Mouse (Mus musculus) MEL (cell line): Measurements from ENCODE around the gene Padi2. TPM values are rescaled to one million over a fixed set of nuclear protein-coding genes. Genes with fewer than 3 reads are reported as not detected.
A peak's percentile ranks its signal among the peaks of the same experiment; 100 is the strongest.

Experiments
- DNase-seq: peaks from one replicate; pipeline ENCODE4 v3.0.0; 2011; ENCODE audit warnings: low read depth, low spot score
- H3K27ac ChIP-seq: 2 replicates; pipeline ENCODE4 v1.5.1; 2012; ENCODE audit warnings: low read depth, mild to moderate bottlenecking, control low read depth, low read length, moderate library complexity; ENCODE audit not compliant: control insufficient read depth
- H3K27me3 ChIP-seq, 2 experiments: fragments of 150-350 bp in 1 of 2; sonication (generic) in 1 of 2; 2 replicates each; pipeline ENCODE4 v1.6.1; 2012; ENCODE audit warnings: low read length in 2 of 2, mild to moderate bottlenecking in 2 of 2, improper control_type of control experiment in 1 of 2, moderate library complexity in 1 of 2; ENCODE audit not compliant: insufficient read depth in 2 of 2, control insufficient read depth in 1 of 2
- H3K36me3 ChIP-seq, 2 experiments: 2 replicates each; pipeline ENCODE4 v1.6.1; 2012 to 2014; ENCODE audit warnings: low read length in 2 of 2, improper control_type of control experiment in 1 of 2, inconsistent platforms in 1 of 2, mild to moderate bottlenecking in 1 of 2; ENCODE audit not compliant: insufficient read depth in 2 of 2, control insufficient read depth in 1 of 2
- H3K4me1 ChIP-seq, 2 experiments: fragments of 150-350 bp in 1 of 2; sonication (generic) in 1 of 2; 2 replicates each; pipeline ENCODE4 v1.6.1; 2012; ENCODE audit warnings: low read length in 2 of 2, improper control_type of control experiment in 1 of 2, mild to moderate bottlenecking in 1 of 2; ENCODE audit not compliant: insufficient read depth in 2 of 2, control insufficient read depth in 1 of 2
- H3K4me3 ChIP-seq, 2 experiments: fragments of 150-350 bp in 1 of 2; sonication (generic) in 1 of 2; 2 replicates each; pipeline ENCODE4 v1.5.1; 2012; ENCODE audit warnings: low read depth in 2 of 2, low read length in 2 of 2, mild to moderate bottlenecking in 2 of 2, moderate library complexity in 2 of 2, control low read depth in 1 of 2, improper control_type of control experiment in 1 of 2; ENCODE audit not compliant: control insufficient read depth in 1 of 2, insufficient read depth in 1 of 2
- H3K79me2 ChIP-seq: 2 replicates; pipeline ENCODE4 v1.6.1; 2012; ENCODE audit warnings: mild to moderate bottlenecking, low read length, moderate library complexity; ENCODE audit not compliant: control insufficient read depth, poor library complexity, insufficient read depth
- H3K9ac ChIP-seq: 2 replicates; pipeline ENCODE4 v1.6.1; 2012; ENCODE audit warnings: low read depth, mild to moderate bottlenecking, control low read depth, low read length, moderate library complexity; ENCODE audit not compliant: control insufficient read depth, poor library complexity, severe bottlenecking
- H3K9me3 ChIP-seq: fragments of 150-350 bp; sonication (generic); replicated peaks from 2 replicates; pipeline ENCODE4 v1.6.1; 2012; ENCODE audit warnings: mild to moderate bottlenecking, low read length, improper control_type of control experiment, moderate library complexity; ENCODE audit not compliant: insufficient read depth
- CHD1 ChIP-seq: IDR thresholded peaks from 2 replicates; pipeline ENCODE4 v1.6.1; 2012; ENCODE audit warnings: low read depth, mild to moderate bottlenecking, inconsistent platforms, low read length, improper control_type of control experiment
- CTCF ChIP-seq, 3 experiments: IDR thresholded peaks in 2 of 3; conservative IDR thresholded peaks in 1 of 3; 2 replicates each; pipeline ENCODE4 v1.5.1; 2011 to 2012; ENCODE audit warnings: low read length in 3 of 3, low read depth in 2 of 3, mild to moderate bottlenecking in 2 of 3, improper control_type of control experiment in 1 of 3, inconsistent platforms in 1 of 3, mixed read lengths in 1 of 3, moderate library complexity in 1 of 3; ENCODE audit not compliant: control insufficient read depth in 1 of 3, insufficient read depth in 1 of 3, poor library complexity in 1 of 3, severe bottlenecking in 1 of 3
- ELF1 ChIP-seq: IDR thresholded peaks from 2 replicates; pipeline ENCODE4 v1.6.1; 2014; ENCODE audit warnings: low read depth, mild to moderate bottlenecking, inconsistent platforms, low read length, improper control_type of control experiment, moderate library complexity
- EP300 ChIP-seq, 2 experiments: IDR thresholded peaks; 2 replicates each; pipeline ENCODE4 v1.6.1; 2011; ENCODE audit warnings: improper control_type of control experiment in 2 of 2, low read length in 2 of 2, low read depth in 1 of 2, mild to moderate bottlenecking in 1 of 2
- ETS1 ChIP-seq: IDR thresholded peaks from 2 replicates; pipeline ENCODE4 v1.6.1; 2012; ENCODE audit warnings: low read depth, mild to moderate bottlenecking, inconsistent platforms, low read length, improper control_type of control experiment, moderate library complexity
- HCFC1 ChIP-seq: IDR thresholded peaks from 2 replicates; pipeline ENCODE4 v1.6.1; 2012; ENCODE audit warnings: low read depth, mild to moderate bottlenecking, inconsistent platforms, low read length, improper control_type of control experiment, moderate library complexity
- JUND ChIP-seq: IDR thresholded peaks from 2 replicates; pipeline ENCODE4 v1.6.1; 2011; ENCODE audit warnings: low read depth, mild to moderate bottlenecking, improper control_type of control experiment, low read length
- MAX ChIP-seq: IDR thresholded peaks from 2 replicates; pipeline ENCODE4 v1.6.1; 2011; ENCODE audit warnings: low read length, improper control_type of control experiment
- MXI1 ChIP-seq: IDR thresholded peaks from 2 replicates; pipeline ENCODE4 v1.6.1; 2011; ENCODE audit warnings: mild to moderate bottlenecking, low read depth, low read length, improper control_type of control experiment
- MYC ChIP-seq: IDR thresholded peaks from 2 replicates; pipeline ENCODE4 v1.6.1; 2011; ENCODE audit warnings: low read depth, mild to moderate bottlenecking, low read length, improper control_type of control experiment, moderate library complexity
- NELFE ChIP-seq: IDR thresholded peaks from 2 replicates; pipeline ENCODE4 v1.6.1; 2011; ENCODE audit warnings: low read depth, low read length, improper control_type of control experiment
- SIN3A ChIP-seq: IDR thresholded peaks from 2 replicates; pipeline ENCODE4 v1.6.1; 2012; ENCODE audit warnings: low read length, improper control_type of control experiment, inconsistent platforms
- TAL1 ChIP-seq: IDR thresholded peaks from 2 replicates; pipeline ENCODE4 v1.6.1; 2012; ENCODE audit warnings: mild to moderate bottlenecking, inconsistent platforms, low read length, moderate library complexity, mixed read lengths
- TBP ChIP-seq: IDR thresholded peaks from 2 replicates; pipeline ENCODE4 v1.8.0; 2011; ENCODE audit warnings: low read depth, low read length, improper control_type of control experiment
- TCF12 ChIP-seq: IDR thresholded peaks from 2 replicates; pipeline ENCODE4 v1.6.1; 2014; ENCODE audit warnings: low read depth, mild to moderate bottlenecking, inconsistent platforms, low read length, improper control_type of control experiment, moderate library complexity
- ZKSCAN1 ChIP-seq: IDR thresholded peaks from 2 replicates; pipeline ENCODE4 v1.6.1; 2012; ENCODE audit warnings: low read depth, mild to moderate bottlenecking, inconsistent platforms, low read length, improper control_type of control experiment, moderate library complexity
- ZMIZ1 ChIP-seq: IDR thresholded peaks from 2 replicates; pipeline ENCODE4 v1.6.1; 2012; ENCODE audit warnings: low read depth, mild to moderate bottlenecking, inconsistent platforms, low read length, improper control_type of control experiment, moderate library complexity
- polyA plus RNA-seq, 2 experiments: library from polyadenylated mRNA; stranded (reverse) in 1 of 2; unstranded in 1 of 2; fragments of >175 nt in 1 of 2; fragments of >200 nt in 1 of 2; gene quantifications; 2 replicates each; pipeline versions ENCODE4 v1.2.1 to v1.2.4; 2012; ENCODE audit warnings: low replicate concordance in 2 of 2, low read depth in 1 of 2; ENCODE audit not compliant: insufficient read length in 2 of 2, insufficient read depth in 1 of 2, missing spikeins in 1 of 2
- total RNA-seq: library from RNA; depleted of rRNA; stranded (reverse); fragments of 300-350 nt; gene quantifications from 2 replicates; pipeline ENCODE4 v1.2.3, GENCODE M21; 2012

Padi2 gene
- total and polyA plus RNA-seq, 3 experiments = 0.07 to 0.27 TPM; not detected in 1

- TF ChIP-seq TBP = no peak
- no peak for TF ChIP-seq ETS1
- TF ChIP-seq CTCF (IDR thresholded peaks at IDR 0.05 in 2 of 3, conservative IDR thresholded peaks at IDR 0.05 in 1 of 3; ENCODE audit: control insufficient read depth in 1 of 3, insufficient read depth in 1 of 3, low read depth in 2 of 3, low read length in 3 of 3, poor library complexity in 1 of 3, severe bottlenecking in 1 of 3) = no peak
- peak; percentile 64 for TF ChIP-seq ELF1
- TF ChIP-seq, all 39 proteins: peak for 13
Observed at GRCm38 (mm10) chr4:140986711-140987395, 80.7 kb downstream of the Padi2 start, which contains the start of gene Atp13a2 (continued).

- Histone ChIP-seq H3K9me3 (no peaks in the 10 kb centered on the region), H3K27ac (peak overlapping the region; percentile 36)
- TF ChIP-seq ZKSCAN1 (no peak), TBP (0 out of 2 replicates have a peak, but pooled peaks have one; percentile 40), TCF12 (0 out of 2 replicates have a peak, but pooled peaks have one; percentile 10), JUND (no peak), SIN3A (0 out of 2 replicates have a peak, but pooled peaks have one; percentile 39), MXI1 (peak; percentile 19; the same call in 1 of the 2 replicates), EP300 (IDR thresholded peaks at IDR 0.05; ENCODE audit: low read depth in 1 of 2, low read length in 2 of 2) (0 out of 4 replicates have a peak, but pooled peaks of 1 of the 2 experiments have one; percentile 12), CHD1 (0 out of 2 replicates have a peak, but pooled peaks have one; percentile 53), ZMIZ1 (no peak), TAL1 (0 out of 2 replicates have a peak, but pooled peaks have one; percentile 3), HCFC1 (0 out of 2 replicates have a peak, but pooled peaks have one; percentile 29), MAX (peak; percentile 39; the same call in 1 of the 2 replicates), MYC (0 out of 2 replicates have a peak, but pooled peaks have one; percentile 51), ELF1 (0 out of 2 replicates have a peak, but pooled peaks have one; percentile 14), NELFE (0 out of 2 replicates have a peak, but pooled peaks have one; percentile 30)
- TF ChIP-seq, all 39 proteins: peak for 12
- H3K36me3 ChIP-seq = peaks cover 0 to 15% of the 10 kb centered on the region in 2 experiments; a peak in 2 of 4 replicates
- no peaks in the 10 kb centered on the region for H3K27me3 ChIP-seq
- H3K79me2 ChIP-seq = peaks cover 8% of the 10 kb centered on the region
- peak overlapping the region; percentile 82 for H3K9ac ChIP-seq
- DNase-seq = peak; percentile 72
- peak overlapping the region; percentile 84 to 99 for H3K4me3 ChIP-seq
- H3K4me1 ChIP-seq = peaks cover 7 to 23% of the 10 kb centered on the region in 2 experiments
Observed at GRCm38 (mm10) chr4:140987476-140987875, 81.3 kb downstream of the Padi2 start.
